Mouse (Mus musculus): ENCODE data around the gene Carhsp1.

- TF ChIP-seq POLR2A (IDR thresholded peaks at IDR 0.05; ENCODE audit: control insufficient read depth, extremely low read depth, insufficient read depth, low read length, poor library complexity) = no peak
- TF ChIP-seq CTCF (IDR thresholded peaks at IDR 0.05; ENCODE audit: borderline replicate concordance, control insufficient read depth, extremely low read depth, insufficient read depth, low read length, poor library complexity) = no peak
Observed at GRCm38 (mm10) chr16:8645546-8645945, 26.4 kb downstream of the Carhsp1 start.
